Mouse (Mus musculus): Measurements from ENCODE around the gene Ifit1bl1. TPM values are rescaled to one million over a fixed set of nuclear protein-coding genes. Genes with fewer than 3 reads are reported as not detected.
"Not testable (repeated sequence)": the region's sequence is repeated elsewhere in the genome, so short reads cannot be mapped to it uniquely, and the experiment has no call there.

Gene Ifit1bl1
- 2.9 TPM in 2 replicates for polyA plus RNA-seq (2012; rRNA removed)

DNA sequence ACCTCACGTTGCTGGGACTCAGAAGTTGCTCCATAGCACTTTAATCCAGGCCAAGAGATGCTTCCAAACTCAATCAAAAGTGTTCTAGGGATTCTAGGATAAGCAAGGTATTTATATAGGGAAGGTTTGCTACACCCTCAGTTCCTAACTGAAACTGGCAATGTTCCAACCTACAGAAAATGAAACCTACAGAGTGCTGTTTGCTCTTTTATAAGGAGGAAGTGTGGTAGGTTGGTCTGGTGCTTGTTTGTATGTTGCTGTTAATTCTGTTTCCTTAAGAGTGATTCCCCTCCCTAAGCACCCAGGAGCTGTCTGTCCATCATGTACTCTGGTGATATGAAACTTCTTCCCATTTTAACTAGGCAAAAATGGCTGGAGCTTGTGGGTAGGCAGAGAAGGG is at the start of gene Ifit1bl1:
Ifit1bl1 (minus strand) TSS at position 69 of the 400 bp plus-strand sequence.
- not testable (repeated sequence) for H3K4me3 ChIP-seq (ENCODE audit: insufficient read depth, low read length); H3K27ac ChIP-seq (ENCODE audit: insufficient read depth, low read length); H3K4me1 ChIP-seq (ENCODE audit: control insufficient read depth, insufficient read depth, low read length)

DNA sequence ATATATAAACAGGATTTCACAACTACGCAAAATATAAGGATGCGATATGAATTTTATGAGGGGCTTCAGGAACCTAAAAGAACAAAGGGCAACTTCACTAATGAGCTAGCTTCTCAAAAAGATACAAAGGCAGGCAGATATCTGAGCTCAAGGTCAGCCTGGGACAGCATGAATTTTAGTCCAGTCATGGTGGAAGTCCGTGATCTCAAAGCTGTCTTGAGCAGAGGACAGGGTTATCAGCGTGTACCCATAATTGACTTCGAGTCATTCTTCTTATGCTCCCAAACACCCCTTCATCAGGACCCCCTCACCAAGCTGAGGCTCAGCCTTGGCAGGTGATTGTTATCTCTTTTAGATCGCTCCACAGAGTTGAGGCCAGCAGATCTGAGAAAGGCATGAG is 49.2 kb upstream of the Ifit1bl1 start:
- TF ChIP-seq CTCF (IDR thresholded peaks at IDR 0.05; ENCODE audit: extremely low read depth, insufficient read depth, low read length), result no peak
- H3K4me1 ChIP-seq (ENCODE audit: control insufficient read depth, insufficient read depth, low read length), result no peaks in the 10 kb centered on the region
- no peak overlapping the region for H3K27ac ChIP-seq (ENCODE audit: insufficient read depth, low read length)
- no peak overlapping the region for H3K4me3 ChIP-seq (ENCODE audit: insufficient read depth, low read length)

DNA sequence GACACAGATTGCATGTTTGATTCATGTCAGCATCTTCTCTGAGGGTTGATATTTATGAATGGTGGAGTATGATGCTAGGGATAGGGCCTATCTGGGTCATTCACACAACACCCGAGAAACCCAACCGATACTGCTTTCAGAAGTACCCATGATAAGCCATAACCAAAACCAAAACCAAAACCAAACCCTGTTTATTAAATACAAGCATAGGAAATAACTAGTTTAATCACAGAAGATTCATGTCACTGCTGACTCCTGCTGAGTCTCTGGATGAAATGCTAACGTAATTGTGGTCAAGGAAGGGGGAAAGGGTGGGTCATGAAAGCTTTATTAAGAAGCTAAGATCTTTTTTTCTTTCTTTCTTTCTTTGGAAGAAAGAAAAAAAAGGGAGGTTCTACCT is 48.5 kb upstream of the Ifit1bl1 start:
- H3K4me1 ChIP-seq (ENCODE audit: control insufficient read depth, insufficient read depth, low read length), result no peaks in the 10 kb centered on the region
- no peak overlapping the region for H3K4me3 ChIP-seq (ENCODE audit: insufficient read depth, low read length)
- no peak overlapping the region for H3K27ac ChIP-seq (ENCODE audit: insufficient read depth, low read length)
- TF ChIP-seq POLR2A (IDR thresholded peaks at IDR 0.05; ENCODE audit: extremely low read depth, insufficient read depth, low read length), result no peak

DNA sequence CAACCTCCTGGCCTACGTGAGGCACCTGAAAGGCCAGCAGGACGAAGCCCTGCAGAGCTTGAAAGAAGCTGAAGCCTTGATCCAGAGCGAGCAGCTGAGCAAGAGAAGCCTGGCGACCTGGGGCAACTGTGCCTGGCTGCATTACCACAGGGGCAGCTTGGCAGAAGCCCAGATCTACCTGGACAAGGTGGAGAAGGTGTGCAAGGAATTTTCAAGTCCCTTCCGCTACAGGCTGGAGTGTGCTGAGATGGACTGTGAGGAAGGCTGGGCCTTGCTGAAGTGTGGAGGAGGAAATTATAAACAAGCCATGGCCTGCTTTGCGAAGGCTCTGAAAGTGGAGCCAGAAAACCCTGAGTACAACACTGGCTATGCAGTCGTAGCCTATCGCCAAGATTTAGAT is 45.9 kb upstream of the Ifit1bl1 start:
- H3K27ac ChIP-seq (ENCODE audit: insufficient read depth, low read length); H3K4me1 ChIP-seq (ENCODE audit: control insufficient read depth, insufficient read depth, low read length); H3K4me3 ChIP-seq (ENCODE audit: insufficient read depth, low read length): not testable (repeated sequence)

- no peak overlapping the region for H3K27ac ChIP-seq (ENCODE audit: insufficient read depth, low read length)
- TF ChIP-seq POLR2A (IDR thresholded peaks at IDR 0.05; ENCODE audit: extremely low read depth, insufficient read depth, low read length) (no peak), CTCF (IDR thresholded peaks at IDR 0.05; ENCODE audit: extremely low read depth, insufficient read depth, low read length) (no peak)
- no peak overlapping the region for H3K4me3 ChIP-seq (ENCODE audit: insufficient read depth, low read length)
- H3K4me1 ChIP-seq (ENCODE audit: control insufficient read depth, insufficient read depth, low read length), result no peaks in the 10 kb centered on the region
Measured at GRCm38 (mm10) chr19:34642616-34643015, 40.9 kb upstream of the Ifit1bl1 start.

DNA sequence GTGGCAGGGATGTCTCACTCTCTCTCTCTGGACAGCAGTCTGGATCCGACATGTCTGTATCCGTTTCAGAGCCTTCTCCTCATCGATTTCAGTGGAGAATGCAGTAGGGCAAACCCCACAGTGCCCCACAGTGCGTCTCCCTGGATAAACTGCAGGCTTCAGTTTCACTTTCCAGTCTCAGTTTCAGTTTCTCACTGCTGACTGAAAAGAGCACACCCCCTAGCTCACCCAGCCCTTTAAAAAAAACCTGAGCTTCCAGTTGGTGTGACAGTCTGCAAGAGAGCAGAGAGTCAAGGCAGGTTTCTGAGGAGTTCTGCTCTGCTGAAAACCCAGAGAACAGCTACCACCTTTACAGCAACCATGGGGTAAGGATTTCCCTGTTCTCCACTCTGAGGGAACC is 38.9 kb upstream of the Ifit1bl1 start, which contains the start of the genes Ifit1bl2 and Ifit1:
Ifit1bl2 (minus strand) TSS at position 121 of the 400 bp plus-strand sequence.
Ifit1 (plus strand) TSS at position 249 of the 400 bp plus-strand sequence.
- no peak within 1 kb of the TSS for H3K27ac ChIP-seq (ENCODE audit: insufficient read depth, low read length)
- no peaks in the 10 kb centered on the region for H3K4me1 ChIP-seq (ENCODE audit: control insufficient read depth, insufficient read depth, low read length)
- TF ChIP-seq POLR2A (IDR thresholded peaks at IDR 0.05; ENCODE audit: extremely low read depth, insufficient read depth, low read length) (no peak), CTCF (IDR thresholded peaks at IDR 0.05; ENCODE audit: extremely low read depth, insufficient read depth, low read length) (no peak)
- no peak within 1 kb of the TSS; the same call in 1 of the 2 replicates for H3K4me3 ChIP-seq (ENCODE audit: insufficient read depth, low read length)

DNA sequence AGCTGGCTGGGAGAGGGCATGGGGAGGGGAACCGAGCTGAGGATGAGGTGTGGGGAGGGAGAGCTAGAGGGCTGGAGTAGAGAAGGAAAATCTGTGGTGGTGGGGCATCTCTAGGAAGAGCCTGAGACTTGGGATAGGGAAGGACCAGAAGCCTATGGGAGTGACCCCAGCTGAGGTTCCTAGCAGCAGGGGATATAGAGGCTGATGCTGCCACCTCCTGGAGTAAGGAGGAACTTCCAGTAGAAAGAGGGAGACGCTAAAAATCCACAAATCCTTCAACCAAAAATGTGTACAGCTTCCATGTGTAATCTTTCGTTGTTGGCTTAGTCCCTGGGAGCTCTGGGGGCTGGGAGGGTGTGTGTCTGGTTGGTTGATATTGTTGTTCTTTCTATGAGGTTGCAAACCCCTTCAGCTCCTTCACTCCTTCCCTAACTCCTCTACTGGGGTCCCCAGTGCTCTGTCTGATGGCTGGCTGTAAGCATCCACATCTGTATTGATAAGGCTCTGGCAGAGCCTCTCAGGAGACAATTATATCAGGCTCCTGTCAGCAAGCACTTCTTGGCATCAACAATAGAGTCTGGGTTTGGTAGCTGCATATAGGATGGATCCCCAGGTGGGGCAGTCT is 35.3 kb upstream of the Ifit1bl1 start:
- TF ChIP-seq POLR2A (IDR thresholded peaks at IDR 0.05; ENCODE audit: extremely low read depth, insufficient read depth, low read length) (no peak), CTCF (IDR thresholded peaks at IDR 0.05; ENCODE audit: extremely low read depth, insufficient read depth, low read length) (peak; percentile 81)
- Histone ChIP-seq H3K27ac (ENCODE audit: insufficient read depth, low read length) (no peak overlapping the region), H3K4me3 (ENCODE audit: insufficient read depth, low read length) (no peak overlapping the region), H3K4me1 (ENCODE audit: control insufficient read depth, insufficient read depth, low read length) (no peaks in the 10 kb centered on the region)

DNA sequence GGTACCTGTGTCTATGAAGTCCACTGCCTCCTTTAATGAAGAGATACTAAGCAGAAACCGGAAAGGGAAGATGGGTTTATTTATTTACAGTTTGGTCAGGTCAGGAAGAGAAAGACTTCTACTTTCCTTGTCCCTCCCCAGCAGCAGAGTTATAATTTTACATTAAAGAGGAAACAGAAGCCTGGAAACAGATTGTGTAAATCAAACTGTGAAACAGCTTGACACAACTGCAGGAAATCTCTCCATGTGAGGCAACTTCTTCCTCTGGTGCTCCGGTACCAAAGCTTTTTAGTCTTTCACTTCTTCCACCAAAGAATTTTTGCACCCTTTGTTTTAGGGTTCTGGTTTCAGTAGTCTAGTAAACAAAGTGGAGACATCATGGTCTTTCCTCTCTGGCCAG is 31.7 kb upstream of the Ifit1bl1 start:
- H3K4me3 ChIP-seq (ENCODE audit: insufficient read depth, low read length), result no peak overlapping the region
- TF ChIP-seq CTCF (IDR thresholded peaks at IDR 0.05; ENCODE audit: extremely low read depth, insufficient read depth, low read length) (no peak), POLR2A (IDR thresholded peaks at IDR 0.05; ENCODE audit: extremely low read depth, insufficient read depth, low read length) (no peak)
- H3K4me1 ChIP-seq (ENCODE audit: control insufficient read depth, insufficient read depth, low read length), result no peaks in the 10 kb centered on the region
- H3K27ac ChIP-seq (ENCODE audit: insufficient read depth, low read length), result no peak overlapping the region

DNA sequence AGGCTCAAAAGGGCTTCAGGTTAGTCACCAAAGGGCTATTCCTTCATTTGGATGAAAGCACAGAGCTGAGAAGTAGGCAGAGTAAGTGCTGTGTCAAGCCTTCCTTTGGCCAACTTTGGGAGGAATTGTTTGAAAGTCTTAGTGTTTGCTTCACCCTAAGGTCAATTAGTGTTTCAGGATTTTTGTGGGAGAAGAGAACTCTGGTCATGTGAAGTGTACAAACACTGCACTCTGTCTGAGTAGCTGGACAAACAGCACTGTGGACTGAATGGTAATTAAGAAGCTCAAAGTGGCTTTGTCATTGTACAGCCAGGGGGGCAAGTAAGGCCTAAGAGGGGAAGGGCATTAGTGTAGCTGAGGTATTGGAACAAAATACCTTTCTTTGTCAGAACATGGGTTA is 29.7 kb upstream of the Ifit1bl1 start:
- Histone ChIP-seq H3K27ac (ENCODE audit: insufficient read depth, low read length) (no peak overlapping the region), H3K4me3 (ENCODE audit: insufficient read depth, low read length) (no peak overlapping the region), H3K4me1 (ENCODE audit: control insufficient read depth, insufficient read depth, low read length) (no peaks in the 10 kb centered on the region)
- TF ChIP-seq CTCF (IDR thresholded peaks at IDR 0.05; ENCODE audit: extremely low read depth, insufficient read depth, low read length), result no peak
- no peak for TF ChIP-seq POLR2A (IDR thresholded peaks at IDR 0.05; ENCODE audit: extremely low read depth, insufficient read depth, low read length)

- no peaks in the 10 kb centered on the region for H3K4me1 ChIP-seq (ENCODE audit: control insufficient read depth, insufficient read depth, low read length)
- H3K4me3 ChIP-seq (ENCODE audit: insufficient read depth, low read length), result no peak overlapping the region
- TF ChIP-seq POLR2A (IDR thresholded peaks at IDR 0.05; ENCODE audit: extremely low read depth, insufficient read depth, low read length), result no peak
- no peak for TF ChIP-seq CTCF (IDR thresholded peaks at IDR 0.05; ENCODE audit: extremely low read depth, insufficient read depth, low read length)
- H3K27ac ChIP-seq (ENCODE audit: insufficient read depth, low read length), result no peak overlapping the region
Measured at GRCm38 (mm10) chr19:34627496-34627895, 25.7 kb upstream of the Ifit1bl1 start.

- Histone ChIP-seq H3K4me1 (ENCODE audit: control insufficient read depth, insufficient read depth, low read length) (no peaks in the 10 kb centered on the region), H3K27ac (ENCODE audit: insufficient read depth, low read length) (no peak overlapping the region), H3K4me3 (ENCODE audit: insufficient read depth, low read length) (no peak overlapping the region)
- TF ChIP-seq CTCF (IDR thresholded peaks at IDR 0.05; ENCODE audit: extremely low read depth, insufficient read depth, low read length), result no peak
- no peak for TF ChIP-seq POLR2A (IDR thresholded peaks at IDR 0.05; ENCODE audit: extremely low read depth, insufficient read depth, low read length)
Measured at GRCm38 (mm10) chr19:34624663-34625062, 22.9 kb upstream of the Ifit1bl1 start.

All from cortical plate, adult 2 months (tissue).